Mouse (Mus musculus) ES-Bruce4 (cell line): Measurements from ENCODE around the gene Defb18. TPM values are rescaled to one million over a fixed set of nuclear protein-coding genes. Genes with fewer than 3 reads are reported as not detected.
"Not testable (repeated sequence)": the region's sequence is repeated elsewhere in the genome, so short reads cannot be mapped to it uniquely, and the experiment has no call there.

Experiments
- H3K27ac ChIP-seq: 2 replicates; pipeline ENCODE4 v1.5.1; 2012; ENCODE audit warnings: low read length, inconsistent platforms; ENCODE audit not compliant: insufficient read depth
- H3K27me3 ChIP-seq: 2 replicates; pipeline ENCODE4 v1.6.1; 2012; ENCODE audit warnings: mild to moderate bottlenecking, low read length, inconsistent platforms; ENCODE audit not compliant: control insufficient read depth, poor library complexity, insufficient read depth, severe bottlenecking
- H3K36me3 ChIP-seq: 2 replicates; pipeline ENCODE4 v1.6.1; 2012; ENCODE audit warnings: inconsistent platforms, mild to moderate bottlenecking, low read length, moderate library complexity; ENCODE audit not compliant: control insufficient read depth, poor library complexity, insufficient read depth, severe bottlenecking
- H3K4me1 ChIP-seq: one replicate; pipeline ENCODE4 v1.8.1; 2011; ENCODE audit warnings: low read length; ENCODE audit not compliant: control insufficient read depth, insufficient read depth
- H3K4me3 ChIP-seq: 2 replicates; pipeline ENCODE4 v1.5.1; 2011; ENCODE audit warnings: low read depth, mild to moderate bottlenecking, low read length
- H3K9ac ChIP-seq: 2 replicates; pipeline ENCODE4 v1.6.1; 2012; ENCODE audit warnings: low read depth, mild to moderate bottlenecking, inconsistent platforms; ENCODE audit not compliant: poor library complexity, severe bottlenecking
- H3K9me3 ChIP-seq: replicated peaks from 2 replicates; pipeline ENCODE4 v1.6.1; 2012; ENCODE audit warnings: mild to moderate bottlenecking, low read length, inconsistent platforms; ENCODE audit not compliant: control insufficient read depth, poor library complexity, insufficient read depth, severe bottlenecking
- CTCF ChIP-seq: IDR thresholded peaks from one replicate; pipeline ENCODE4 v1.8.1; 2011; ENCODE audit warnings: low read depth, low read length
- EP300 ChIP-seq: IDR thresholded peaks from 2 replicates; pipeline ENCODE4 v1.6.1; 2011; ENCODE audit warnings: low read depth, low read length; ENCODE audit not compliant: insufficient read depth
- POLR2A ChIP-seq: IDR thresholded peaks from one replicate; pipeline ENCODE4 v1.8.1; 2011; ENCODE audit warnings: low read length; ENCODE audit not compliant: insufficient read depth
- polyA plus RNA-seq: library from polyadenylated mRNA; stranded (reverse); fragments of >200 nt; gene quantifications from 2 replicates; pipeline ENCODE4 v1.2.4, GENCODE M21; 2011; ENCODE audit warnings: low read depth; ENCODE audit not compliant: missing spikeins, insufficient read depth, insufficient read length

Gene Defb18
- not detected in 2 replicates for polyA plus RNA-seq

DNA sequence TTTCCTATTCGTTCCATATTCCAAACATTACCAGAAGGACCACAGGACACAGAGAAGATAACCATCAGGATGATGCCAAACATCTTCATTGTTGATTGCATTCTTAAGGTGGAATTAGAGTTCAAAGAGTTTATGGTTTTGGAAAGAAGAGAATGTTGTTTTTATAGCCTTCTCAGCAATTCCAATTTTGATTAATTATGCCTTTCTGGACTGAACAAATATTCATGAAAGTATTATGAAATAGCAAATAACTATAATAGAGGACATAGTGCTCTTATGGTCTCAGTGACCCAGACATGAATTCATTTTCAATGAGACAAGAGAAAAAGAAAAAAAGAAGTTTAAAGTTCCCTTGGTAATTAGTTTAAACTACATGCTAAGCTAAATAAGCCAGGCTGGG, at the start of gene Defb18:
Gene Defb18 (minus strand): TSS at position 101 of the 400 bp plus-strand sequence.
- H3K36me3 ChIP-seq, result no peaks in the 10 kb centered on the region
- H3K9me3 ChIP-seq, result no peaks in the 10 kb centered on the region
- TF ChIP-seq POLR2A (no peak), CTCF (no peak), EP300 (no peak)
- no peak within 1 kb of the TSS for H3K27ac ChIP-seq
- no peaks in the 10 kb centered on the region for H3K27me3 ChIP-seq
- no peak within 1 kb of the TSS for H3K4me3 ChIP-seq
- no peaks in the 10 kb centered on the region for H3K4me1 ChIP-seq
- H3K9ac ChIP-seq, result no peak within 1 kb of the TSS

DNA sequence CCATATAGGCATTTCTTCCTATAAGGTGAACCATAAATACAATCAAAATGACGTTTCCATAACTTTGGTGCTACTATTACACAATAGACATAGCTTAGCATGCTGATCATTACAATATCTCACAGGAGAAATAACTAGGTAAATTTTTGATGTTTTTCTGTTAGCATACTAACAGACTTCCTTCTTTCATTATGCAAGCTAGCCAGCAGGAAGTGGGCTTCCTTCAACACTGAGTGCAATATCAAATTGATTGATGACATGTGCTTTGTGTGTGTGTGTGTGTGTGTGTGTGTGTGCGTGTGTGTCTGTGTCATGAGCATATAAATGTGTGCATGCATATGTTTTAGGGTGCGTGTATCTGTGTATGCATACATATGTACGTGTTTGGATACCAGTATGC, 33.9 kb upstream of the Defb18 start:
- no peaks in the 10 kb centered on the region for H3K4me1 ChIP-seq
- no peak for TF ChIP-seq POLR2A
- no peak for TF ChIP-seq CTCF
- no peak for TF ChIP-seq EP300

GRCm38 (mm10) chr1:18268845-18269244, 31.6 kb upstream of the Defb18 start:
- H3K9ac ChIP-seq, result no peak overlapping the region
- H3K36me3 ChIP-seq, result no peaks in the 10 kb centered on the region
- H3K4me3 ChIP-seq, result no peak overlapping the region
- no peaks in the 10 kb centered on the region for H3K27me3 ChIP-seq
- H3K27ac ChIP-seq, result no peak overlapping the region
- H3K4me1 ChIP-seq, result no peaks in the 10 kb centered on the region
- H3K9me3 ChIP-seq, result peaks cover 7% of the 10 kb centered on the region; the same call in 1 of the 2 replicates
- TF ChIP-seq EP300 (0 out of 2 replicates have a peak, but pooled peaks have one; percentile 20), POLR2A (no peak)

More for the DNA sequence above, 33.9 kb upstream of the Defb18 start:
- H3K36me3 ChIP-seq, result no peaks in the 10 kb centered on the region
- H3K4me3 ChIP-seq, result no peak overlapping the region
- H3K27ac ChIP-seq, result no peak overlapping the region
- peaks cover 7% of the 10 kb centered on the region; the same call in 1 of the 2 replicates for H3K9me3 ChIP-seq
- no peak overlapping the region for H3K9ac ChIP-seq
- no peaks in the 10 kb centered on the region for H3K27me3 ChIP-seq

- peaks cover 7% of the 10 kb centered on the region; the same call in 1 of the 2 replicates for H3K9me3 ChIP-seq
- H3K27me3 ChIP-seq, result no peaks in the 10 kb centered on the region
- H3K27ac ChIP-seq, result no peak within 1 kb of the TSS
- no peak within 1 kb of the TSS for H3K9ac ChIP-seq
- no peaks in the 10 kb centered on the region for H3K4me1 ChIP-seq
- TF ChIP-seq EP300, result no peak
- TF ChIP-seq POLR2A, result no peak
- no peak for TF ChIP-seq CTCF
- no peak within 1 kb of the TSS for H3K4me3 ChIP-seq
- H3K36me3 ChIP-seq, result no peaks in the 10 kb centered on the region
Measured at GRCm38 (mm10) chr1:18265038-18265437, 27.8 kb upstream of the Defb18 start, which contains the start of gene Defb41. Gene Defb41 (minus strand): TSS chr1:18265138.

DNA sequence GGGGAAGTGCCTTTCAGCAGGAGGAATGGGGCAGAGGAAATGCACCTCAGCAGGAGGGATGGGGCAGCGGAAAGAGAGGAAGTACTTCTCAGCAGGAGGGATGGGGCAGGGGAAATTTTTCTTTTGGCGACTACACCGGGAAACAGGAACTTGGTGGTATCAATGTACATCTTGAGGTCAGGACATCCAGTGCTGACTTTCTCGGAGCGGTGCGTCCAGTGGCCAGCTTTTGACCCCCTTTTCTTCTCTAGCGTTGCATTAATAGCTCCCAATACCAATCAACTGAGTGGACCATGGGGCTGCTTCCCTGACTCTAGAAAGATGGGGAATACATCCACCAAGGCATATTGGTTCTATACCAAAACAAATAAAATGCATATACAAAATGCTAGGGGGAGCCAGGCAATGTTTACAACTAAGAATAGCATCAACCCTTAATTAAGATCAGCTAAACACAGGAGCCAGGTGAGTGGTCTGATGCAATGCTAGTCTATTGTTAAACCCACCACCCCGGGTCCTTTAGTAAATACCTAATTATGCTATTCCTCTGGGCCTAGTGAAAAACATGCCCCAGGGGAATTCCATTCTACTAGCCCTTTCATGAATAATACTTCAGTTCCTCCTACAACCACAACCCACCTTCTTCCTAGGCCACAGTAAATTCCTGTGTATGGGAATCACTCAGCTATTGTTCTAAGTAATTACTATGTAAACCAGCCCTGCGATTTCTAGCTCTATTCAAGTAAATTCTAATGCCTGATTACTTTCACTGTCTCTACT, 8.7 kb upstream of the Defb18 start:
- H3K27ac ChIP-seq, H3K4me1 ChIP-seq, H3K27me3 ChIP-seq, H3K4me3 ChIP-seq, H3K36me3 ChIP-seq, H3K9ac ChIP-seq: not testable (repeated sequence)
- H3K9me3 ChIP-seq, result peaks cover 13% of the 10 kb centered on the region

- Histone ChIP-seq H3K4me3 (no peak overlapping the region), H3K36me3 (no peaks in the 10 kb centered on the region), H3K27ac (no peak overlapping the region), H3K9ac (no peak overlapping the region), H3K27me3 (no peaks in the 10 kb centered on the region), H3K9me3 (no peaks in the 10 kb centered on the region), H3K4me1 (no peaks in the 10 kb centered on the region)
- no peak for TF ChIP-seq CTCF
Measured at GRCm38 (mm10) chr1:18223385-18223945, 13.8 kb downstream of the Defb18 start.
